Mouse (Mus musculus): ENCODE data around the gene Trarg1. TPM values are rescaled to one million over a fixed set of nuclear protein-coding genes. Genes with fewer than 3 reads are reported as not detected.

Gene Trarg1
- polyA plus RNA-seq, 1 experiment from 2014 or later: 0.08 TPM

DNA sequence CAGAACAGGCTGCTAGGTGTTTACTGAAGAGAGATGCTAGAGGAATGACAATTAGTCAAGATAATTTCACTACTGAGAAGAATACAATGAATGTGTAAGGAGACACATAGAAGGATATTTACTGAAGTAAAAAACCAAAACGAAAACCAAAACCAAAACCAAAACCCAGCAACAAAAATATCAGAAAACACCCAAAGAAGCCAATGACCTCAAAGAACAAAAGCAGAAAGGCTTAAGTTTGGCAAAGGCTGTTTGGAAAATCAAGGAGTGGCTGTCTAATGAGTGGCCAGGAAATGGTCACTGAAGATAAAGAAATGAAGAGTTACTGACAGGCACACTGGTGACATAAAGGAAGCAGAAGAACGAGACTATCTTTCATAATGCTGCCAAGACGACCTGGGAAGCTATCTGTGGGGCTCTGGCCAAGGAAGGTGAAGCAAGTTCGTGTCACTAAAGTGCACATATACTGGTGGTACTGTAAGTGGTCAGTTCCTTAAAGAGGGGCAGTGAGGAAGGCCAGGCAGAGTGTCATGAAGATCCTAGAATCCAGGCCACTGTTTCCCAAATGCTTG lies 56.2 kb downstream of the Trarg1 start:
- Histone ChIP-seq H3K27me3 (ENCODE audit: control insufficient read depth, insufficient read depth, low read length) (no peaks in the 10 kb centered on the region), H3K9me3 (ENCODE audit: control insufficient read depth, low read length) (no peaks in the 10 kb centered on the region), H3K4me3 (ENCODE audit: control insufficient read depth in 1 of 2, insufficient read depth in 1 of 2, low read depth in 1 of 2, low read length in 2 of 2) (no peak overlapping the region), H3K4me2 (ENCODE audit: low read length) (no peak overlapping the region), H3K27ac (replicated peaks in 1 of 2; ENCODE audit: control insufficient read depth in 1 of 2, insufficient read depth in 1 of 2, low read depth in 2 of 2, low read length in 2 of 2) (no peak overlapping the region), H3K4me1 (ENCODE audit: control insufficient read depth in 2 of 2, insufficient read depth in 2 of 2, low read length in 2 of 2) (no peaks in the 10 kb centered on the region), H3K9ac (ENCODE audit: low read length) (no peak overlapping the region), H3K36me3 (ENCODE audit: control insufficient read depth, insufficient read depth, low read length) (peaks cover 66% of the 10 kb centered on the region)
- 46% methylated on average over 4 of the region's 4 CpGs for WGBS
- no peak for ATAC-seq (ENCODE audit: insufficient number of reproducible peaks, insufficient read depth, low FRiP score, low read depth)

DNA sequence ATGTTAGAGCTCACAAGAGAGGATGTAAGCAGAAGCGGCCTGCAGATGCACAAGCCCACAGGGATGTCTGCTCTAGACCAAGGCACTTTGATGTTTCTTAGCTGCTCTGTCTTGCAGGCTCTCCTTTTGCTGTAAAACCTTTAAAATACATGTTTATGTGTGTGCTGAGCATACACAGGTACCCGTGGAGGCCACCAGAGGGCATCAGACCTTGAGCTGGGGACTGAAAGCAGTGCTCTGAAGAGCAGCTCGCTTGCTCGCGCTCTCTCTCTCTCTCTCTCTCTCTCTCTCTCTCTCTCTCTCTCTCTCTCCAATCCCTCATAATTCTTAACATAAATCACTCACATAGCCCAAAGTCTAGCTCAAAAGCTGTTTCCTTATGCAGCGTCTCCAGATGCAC lies 59.5 kb downstream of the Trarg1 start:
- Histone ChIP-seq H3K27ac (replicated peaks in 1 of 2; ENCODE audit: control insufficient read depth in 1 of 2, insufficient read depth in 1 of 2, low read depth in 2 of 2, low read length in 2 of 2) (no peak overlapping the region), H3K27me3 (ENCODE audit: control insufficient read depth, insufficient read depth, low read length) (no peaks in the 10 kb centered on the region), H3K9me3 (ENCODE audit: control insufficient read depth, low read length) (no peaks in the 10 kb centered on the region), H3K4me1 (ENCODE audit: control insufficient read depth in 2 of 2, insufficient read depth in 2 of 2, low read length in 2 of 2) (no peaks in the 10 kb centered on the region), H3K36me3 (ENCODE audit: control insufficient read depth, insufficient read depth, low read length) (peaks cover 64% of the 10 kb centered on the region), H3K4me3 (ENCODE audit: control insufficient read depth in 1 of 2, insufficient read depth in 1 of 2, low read depth in 1 of 2, low read length in 2 of 2) (no peak overlapping the region), H3K4me2 (ENCODE audit: low read length) (no peak overlapping the region), H3K9ac (ENCODE audit: low read length) (no peak overlapping the region)
- WGBS: 74% methylated on average over 6 of the region's 6 CpGs
- ATAC-seq (ENCODE audit: insufficient number of reproducible peaks, insufficient read depth, low FRiP score, low read depth): no peak

GRCm38 (mm10) chr11:76742511-76742910 lies 62.9 kb downstream of the Trarg1 start:
- H3K27me3 ChIP-seq (ENCODE audit: control insufficient read depth, insufficient read depth, low read length): no peaks in the 10 kb centered on the region
- H3K4me3 ChIP-seq (ENCODE audit: control insufficient read depth in 1 of 2, insufficient read depth in 1 of 2, low read depth in 1 of 2, low read length in 2 of 2): no peak overlapping the region
- 94% methylated on average over 7 of the region's 7 CpGs for WGBS
- H3K9me3 ChIP-seq (ENCODE audit: control insufficient read depth, low read length): no peaks in the 10 kb centered on the region
- H3K36me3 ChIP-seq (ENCODE audit: control insufficient read depth, insufficient read depth, low read length): peaks cover 61% of the 10 kb centered on the region
- H3K4me1 ChIP-seq (ENCODE audit: control insufficient read depth in 2 of 2, insufficient read depth in 2 of 2, low read length in 2 of 2): no peaks in the 10 kb centered on the region
- H3K27ac ChIP-seq (replicated peaks in 1 of 2; ENCODE audit: control insufficient read depth in 1 of 2, insufficient read depth in 1 of 2, low read depth in 2 of 2, low read length in 2 of 2): no peak overlapping the region
- H3K4me2 ChIP-seq (ENCODE audit: low read length): no peak overlapping the region
- no peak overlapping the region for H3K9ac ChIP-seq (ENCODE audit: low read length)
- no peak for ATAC-seq (ENCODE audit: insufficient number of reproducible peaks, insufficient read depth, low FRiP score, low read depth)

GRCm38 (mm10) chr11:76744550-76744949 lies 64.9 kb downstream of the Trarg1 start:
- ATAC-seq (ENCODE audit: insufficient number of reproducible peaks, insufficient read depth, low FRiP score, low read depth): no peak
- WGBS: 58% methylated on average over 7 of the region's 7 CpGs

GRCm38 (mm10) chr11:76745921-76746320 lies 66.3 kb downstream of the Trarg1 start:
- Histone ChIP-seq H3K27ac (replicated peaks in 1 of 2; ENCODE audit: control insufficient read depth in 1 of 2, insufficient read depth in 1 of 2, low read depth in 2 of 2, low read length in 2 of 2) (no peak overlapping the region), H3K4me3 (ENCODE audit: control insufficient read depth in 1 of 2, insufficient read depth in 1 of 2, low read depth in 1 of 2, low read length in 2 of 2) (no peak overlapping the region), H3K36me3 (ENCODE audit: control insufficient read depth, insufficient read depth, low read length) (peaks cover 88% of the 10 kb centered on the region), H3K9ac (ENCODE audit: low read length) (no peak overlapping the region), H3K4me2 (ENCODE audit: low read length) (no peak overlapping the region), H3K4me1 (ENCODE audit: control insufficient read depth in 2 of 2, insufficient read depth in 2 of 2, low read length in 2 of 2) (no peaks in the 10 kb centered on the region), H3K9me3 (ENCODE audit: control insufficient read depth, low read length) (no peaks in the 10 kb centered on the region), H3K27me3 (ENCODE audit: control insufficient read depth, insufficient read depth, low read length) (no peaks in the 10 kb centered on the region)
- 96% methylated on average over 1 of the region's 1 CpGs for WGBS
- no peak for ATAC-seq (ENCODE audit: insufficient number of reproducible peaks, insufficient read depth, low FRiP score, low read depth)

More at GRCm38 (mm10) chr11:76744550-76744949, 64.9 kb downstream of the Trarg1 start:
- Histone ChIP-seq H3K4me2 (ENCODE audit: low read length) (no peak overlapping the region), H3K4me1 (ENCODE audit: control insufficient read depth in 2 of 2, insufficient read depth in 2 of 2, low read length in 2 of 2) (no peaks in the 10 kb centered on the region), H3K4me3 (ENCODE audit: control insufficient read depth in 1 of 2, insufficient read depth in 1 of 2, low read depth in 1 of 2, low read length in 2 of 2) (no peak overlapping the region), H3K27me3 (ENCODE audit: control insufficient read depth, insufficient read depth, low read length) (no peaks in the 10 kb centered on the region), H3K9me3 (ENCODE audit: control insufficient read depth, low read length) (no peaks in the 10 kb centered on the region), H3K9ac (ENCODE audit: low read length) (no peak overlapping the region), H3K36me3 (ENCODE audit: control insufficient read depth, insufficient read depth, low read length) (peaks cover 78% of the 10 kb centered on the region), H3K27ac (replicated peaks in 1 of 2; ENCODE audit: control insufficient read depth in 1 of 2, insufficient read depth in 1 of 2, low read depth in 2 of 2, low read length in 2 of 2) (no peak overlapping the region)

Other genes with a start within 250 kb of the Trarg1 start
- 25.6 and 25.8 TPM in 2 replicates for gene Abr, start 57.5 kb upstream of the Trarg1 start, polyA plus RNA-seq (2014; fragmentation: Nextera tagmentation; extraction: Ambion mirVana)
- not detected in 2 replicates for gene Bhlha9, start 7.3 kb upstream of the Trarg1 start, polyA plus RNA-seq (2014; fragmentation: Nextera tagmentation; extraction: Ambion mirVana)
- gene Gosr1, start 83.8 kb downstream of the Trarg1 start, polyA plus RNA-seq (2014; fragmentation: Nextera tagmentation; extraction: Ambion mirVana): 20.3 and 23.2 TPM in 2 replicates
- gene Cpd, start 167.2 kb downstream of the Trarg1 start, polyA plus RNA-seq (2014; fragmentation: Nextera tagmentation; extraction: Ambion mirVana): 23.4 and 24.1 TPM in 2 replicates
- gene Tmigd1, start 222.4 kb downstream of the Trarg1 start, polyA plus RNA-seq (2014; fragmentation: Nextera tagmentation; extraction: Ambion mirVana): 0.39 TPM in 1 of 2 replicates, not detected in the other
- gene Blmh, start 245.0 kb downstream of the Trarg1 start, polyA plus RNA-seq (2014; fragmentation: Nextera tagmentation; extraction: Ambion mirVana): 84.8 and 89.7 TPM in 2 replicates

Data from heart, embryonic 14.5 days (tissue).